Mouse (Mus musculus): ENCODE measurements around the gene Dpp8. TPM values are rescaled to one million over a fixed set of nuclear protein-coding genes. Genes with fewer than 3 reads are reported as not detected.
A peak's percentile ranks its signal among the peaks of the same experiment; 100 is the strongest.

Dpp8 gene
- total and polyA plus RNA-seq, 3 experiments = 42.2 to 61.0 (median 56.6) TPM

DNA sequence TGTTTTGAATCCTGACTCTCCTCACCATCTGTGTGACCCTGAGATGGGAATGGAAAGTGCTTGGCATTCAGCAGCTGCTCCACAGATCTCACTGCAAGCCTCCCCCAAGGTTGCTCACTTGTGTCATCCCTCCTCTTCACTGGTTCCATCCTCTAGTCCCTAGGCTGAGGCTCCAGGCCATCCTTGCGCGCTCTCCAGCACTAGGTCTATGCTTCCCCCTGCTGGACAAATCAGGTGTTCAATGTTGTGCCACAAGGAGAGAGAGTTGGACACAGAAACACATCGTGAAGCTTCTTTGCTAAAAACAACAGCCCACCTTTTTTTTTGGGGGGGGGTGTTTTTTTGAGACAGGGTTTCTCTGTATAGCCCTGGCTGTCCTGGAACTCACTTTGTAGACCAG, 88.7 kb downstream of the Dpp8 start:
- no peak for TF ChIP-seq POLR2A (IDR thresholded peaks at IDR 0.05; ENCODE audit: insufficient read depth, low read depth, low read length)
- TF ChIP-seq EP300 (IDR thresholded peaks at IDR 0.05; ENCODE audit: insufficient read depth, low read depth, low read length) = peak; percentile 74; the same call in 1 of the 2 replicates
- TF ChIP-seq CTCF (IDR thresholded peaks at IDR 0.05) = peak; percentile 77
- peak; percentile 44 to 67 for DNase-seq
- 15% methylated on average over 3 of the region's 3 CpGs for WGBS
- Histone ChIP-seq H3K79me2 (replicated peaks; ENCODE audit: control insufficient read depth, insufficient read depth, low read length) (no peaks in the 10 kb centered on the region), H3K27ac (no peak overlapping the region), H3K4me3 (no peak overlapping the region), H3K36me3 (ENCODE audit: control insufficient read depth, insufficient read depth, low read length) (no peaks in the 10 kb centered on the region), H3K4me1 (ENCODE audit: control insufficient read depth, insufficient read depth, low read length) (peaks cover 3% of the 10 kb centered on the region; the same call in 1 of the 2 replicates), H3K9ac (ENCODE audit: low read depth, low read length) (no peak overlapping the region), H3K27me3 (ENCODE audit: control insufficient read depth, insufficient read depth, low read length) (no peaks in the 10 kb centered on the region)
- intact Hi-C loops (cut with DNase I) = loop anchor here (5.0 to 10.0 kb wide), 2 partner anchors 89 to 136 kb away; partner anchors contain the start of gene Dpp8

DNA sequence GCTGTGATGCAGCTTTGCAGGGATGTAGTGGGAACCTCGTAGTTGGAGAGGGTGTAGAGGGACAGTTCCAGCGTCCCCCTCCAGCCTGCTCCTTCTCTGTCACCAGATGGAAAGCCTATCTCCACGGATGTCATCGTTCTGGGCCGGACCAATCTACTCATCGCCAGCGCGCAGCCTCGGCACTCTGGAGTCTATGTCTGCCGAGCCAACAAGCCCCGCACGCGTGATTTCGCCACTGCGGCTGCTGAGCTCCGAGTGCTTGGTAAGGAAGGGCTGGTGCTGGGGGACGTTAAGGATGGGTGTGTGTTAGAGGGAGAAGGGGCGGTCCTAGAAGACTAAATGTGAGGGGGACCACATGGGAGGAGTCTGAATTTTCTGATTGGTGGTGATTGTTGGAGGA, 90.3 kb downstream of the Dpp8 start:
- no peaks in the 10 kb centered on the region for H3K27me3 ChIP-seq (ENCODE audit: control insufficient read depth, insufficient read depth, low read length)
- TF ChIP-seq CTCF (IDR thresholded peaks at IDR 0.05) (no peak), POLR2A (IDR thresholded peaks at IDR 0.05; ENCODE audit: insufficient read depth, low read depth, low read length) (no peak), EP300 (IDR thresholded peaks at IDR 0.05; ENCODE audit: insufficient read depth, low read depth, low read length) (no peak)
- peak; percentile 26 to 41 for DNase-seq
- H3K4me3 ChIP-seq = no peak overlapping the region
- H3K9ac ChIP-seq (ENCODE audit: low read depth, low read length) = no peak overlapping the region
- 22% methylated on average over 18 of the region's 18 CpGs for WGBS
- no peaks in the 10 kb centered on the region for H3K4me1 ChIP-seq (ENCODE audit: control insufficient read depth, insufficient read depth, low read length)
- intact Hi-C loops (cut with DNase I) = loop anchor here (5.0 to 10.0 kb wide), 2 partner anchors 90 to 138 kb away; partner anchors contain the start of gene Dpp8
- H3K36me3 ChIP-seq (ENCODE audit: control insufficient read depth, insufficient read depth, low read length) = no peaks in the 10 kb centered on the region
- H3K79me2 ChIP-seq (replicated peaks; ENCODE audit: control insufficient read depth, insufficient read depth, low read length) = no peaks in the 10 kb centered on the region
- no peak overlapping the region for H3K27ac ChIP-seq

DNA sequence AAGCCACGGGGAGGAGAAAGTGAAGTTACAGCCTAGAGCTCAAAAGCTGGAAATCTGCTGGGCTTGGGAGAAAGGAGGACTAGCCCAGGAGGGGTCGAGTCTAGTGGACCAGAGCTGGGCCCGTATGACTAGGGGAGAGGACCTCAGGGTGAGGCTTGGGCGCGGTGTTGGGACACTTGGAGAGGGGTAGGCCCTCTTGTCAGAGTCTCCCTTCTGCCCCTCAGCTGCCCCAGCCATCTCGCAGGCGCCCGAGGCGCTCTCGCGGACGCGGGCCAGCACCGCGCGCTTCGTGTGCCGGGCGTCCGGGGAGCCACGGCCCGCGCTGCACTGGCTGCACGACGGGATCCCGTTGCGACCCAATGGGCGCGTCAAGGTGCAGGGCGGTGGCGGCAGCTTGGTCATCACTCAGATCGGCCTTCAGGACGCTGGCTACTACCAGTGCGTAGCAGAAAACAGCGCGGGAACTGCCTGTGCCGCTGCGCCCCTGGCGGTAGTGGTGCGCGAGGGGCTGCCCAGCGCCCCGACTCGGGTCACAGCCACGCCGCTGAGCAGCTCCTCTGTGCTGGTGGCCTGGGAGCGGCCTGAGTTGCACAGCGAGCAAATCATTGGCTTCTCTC, 91.4 kb downstream of the Dpp8 start:
- Histone ChIP-seq H3K79me2 (replicated peaks; ENCODE audit: control insufficient read depth, insufficient read depth, low read length) (no peaks in the 10 kb centered on the region), H3K9ac (ENCODE audit: low read depth, low read length) (peak overlapping the region; percentile 63), H3K27ac (no peak overlapping the region), H3K36me3 (ENCODE audit: control insufficient read depth, insufficient read depth, low read length) (no peaks in the 10 kb centered on the region), H3K27me3 (ENCODE audit: control insufficient read depth, insufficient read depth, low read length) (no peaks in the 10 kb centered on the region), H3K4me3 (peak overlapping the region; percentile 32), H3K4me1 (ENCODE audit: control insufficient read depth, insufficient read depth, low read length) (no peaks in the 10 kb centered on the region)
- peak; percentile 18 to 57 for DNase-seq
- intact Hi-C loops (cut with DNase I) = loop anchor here (5.0 to 10.0 kb wide), 2 partner anchors 91 to 139 kb away; partner anchors contain the start of gene Dpp8
- TF ChIP-seq CTCF (IDR thresholded peaks at IDR 0.05) = peak; percentile 75
- no peak for TF ChIP-seq POLR2A (IDR thresholded peaks at IDR 0.05; ENCODE audit: insufficient read depth, low read depth, low read length)
- TF ChIP-seq EP300 (IDR thresholded peaks at IDR 0.05; ENCODE audit: insufficient read depth, low read depth, low read length) = no peak
- WGBS = 10% methylated on average over 48 of the region's 48 CpGs

DNA sequence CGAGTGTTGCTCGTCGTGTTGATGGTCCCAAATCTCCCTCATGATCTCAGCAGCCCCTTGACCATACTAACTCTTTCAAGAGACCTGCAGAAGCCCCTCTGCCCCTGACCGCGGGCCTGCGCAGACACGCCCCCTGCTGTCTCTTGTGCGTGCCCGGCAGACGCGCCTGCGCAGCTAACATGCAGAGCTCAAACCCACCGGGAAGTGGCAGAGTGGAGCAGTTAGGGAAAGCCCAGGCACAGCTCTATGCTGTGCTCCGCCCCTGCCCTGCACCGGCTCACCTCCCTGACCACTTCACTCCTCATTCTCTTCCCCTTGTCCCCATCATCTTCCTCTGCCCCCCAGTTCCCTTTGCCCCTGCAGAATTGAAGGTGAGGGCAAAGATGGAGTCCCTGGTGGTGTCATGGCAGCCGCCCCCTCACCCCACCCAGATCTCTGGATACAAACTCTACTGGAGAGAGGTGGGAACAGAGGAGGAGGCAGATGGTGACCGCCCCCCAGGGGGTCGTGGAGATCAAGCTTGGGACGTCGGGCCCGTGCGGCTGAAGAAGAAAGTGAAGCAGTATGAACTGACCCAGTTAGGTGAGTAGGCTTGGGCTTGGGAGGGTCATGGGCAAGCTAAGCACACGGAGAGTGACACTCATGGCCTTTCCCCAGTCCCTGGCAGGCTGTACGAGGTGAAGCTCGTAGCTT, 96.1 kb downstream of the Dpp8 start:
- Histone ChIP-seq H3K4me3 (no peak overlapping the region), H3K79me2 (replicated peaks; ENCODE audit: control insufficient read depth, insufficient read depth, low read length) (no peaks in the 10 kb centered on the region), H3K27me3 (ENCODE audit: control insufficient read depth, insufficient read depth, low read length) (no peaks in the 10 kb centered on the region), H3K4me1 (ENCODE audit: control insufficient read depth, insufficient read depth, low read length) (no peaks in the 10 kb centered on the region), H3K27ac (no peak overlapping the region), H3K9ac (ENCODE audit: low read depth, low read length) (no peak overlapping the region), H3K36me3 (ENCODE audit: control insufficient read depth, insufficient read depth, low read length) (no peaks in the 10 kb centered on the region)
- TF ChIP-seq EP300 (IDR thresholded peaks at IDR 0.05; ENCODE audit: insufficient read depth, low read depth, low read length) = no peak
- TF ChIP-seq POLR2A (IDR thresholded peaks at IDR 0.05; ENCODE audit: insufficient read depth, low read depth, low read length) = no peak
- TF ChIP-seq CTCF (IDR thresholded peaks at IDR 0.05) = peak; percentile 44
- 28% methylated on average over 25 of the region's 25 CpGs for WGBS
- intact Hi-C loops (cut with DNase I) = loop anchor here (10.0 kb wide), 1 partner anchor 143 kb away; no protein-coding TSS in a partner anchor
- DNase-seq = peak in 1 of 2 experiments; percentile 26

DNA sequence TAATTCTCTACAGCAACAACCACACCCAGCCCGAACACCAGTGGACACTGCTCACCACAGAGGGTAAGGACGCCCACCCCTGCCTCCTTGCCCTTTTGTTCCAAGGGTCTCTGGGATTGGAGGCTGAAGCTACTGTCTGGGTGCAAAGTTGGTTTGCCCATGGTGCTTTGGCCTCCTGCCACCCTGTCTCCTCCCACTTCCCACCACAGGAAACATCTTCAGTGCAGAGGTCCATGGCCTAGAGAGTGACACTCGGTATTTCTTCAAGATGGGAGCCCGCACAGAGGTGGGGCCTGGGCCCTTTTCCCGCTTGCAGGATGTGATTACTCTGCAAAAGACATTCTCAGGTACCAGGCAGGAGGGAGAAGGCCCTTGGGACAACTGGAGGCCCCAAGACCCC, 99.5 kb downstream of the Dpp8 start:
- DNase-seq = no peak
- Histone ChIP-seq H3K9ac (ENCODE audit: low read depth, low read length) (no peak overlapping the region), H3K27me3 (ENCODE audit: control insufficient read depth, insufficient read depth, low read length) (no peaks in the 10 kb centered on the region), H3K79me2 (replicated peaks; ENCODE audit: control insufficient read depth, insufficient read depth, low read length) (no peaks in the 10 kb centered on the region), H3K36me3 (ENCODE audit: control insufficient read depth, insufficient read depth, low read length) (no peaks in the 10 kb centered on the region), H3K4me1 (ENCODE audit: control insufficient read depth, insufficient read depth, low read length) (no peaks in the 10 kb centered on the region), H3K4me3 (no peak overlapping the region), H3K27ac (no peak overlapping the region)
- WGBS = 68% methylated on average over 5 of the region's 5 CpGs
- no peak for TF ChIP-seq POLR2A (IDR thresholded peaks at IDR 0.05; ENCODE audit: insufficient read depth, low read depth, low read length)
- no peak for TF ChIP-seq CTCF (IDR thresholded peaks at IDR 0.05)
- intact Hi-C loops (cut with DNase I) = loop anchor here (2.0 kb wide), 2 partner anchors 33 to 151 kb away; no protein-coding TSS in a partner anchor

Other genes with a start within 250 kb of the Dpp8 start
- 10 to 100 TPM in 1 of 2 experiments, 1 to 10 TPM in 1; 6.8 to 10.2 TPM for gene Dennd4a, start 221.1 kb upstream of the Dpp8 start, total RNA-seq (2021)
- 4.5 and 6.0 TPM in 2 replicates for gene Dennd4a, start 221.1 kb upstream of the Dpp8 start, polyA plus RNA-seq (2012; rRNA removed)
- under 1 TPM; 0.05 to 0.10 TPM for gene Slc24a1, start 80.8 kb upstream of the Dpp8 start, total RNA-seq (2021)
- gene Slc24a1, start 80.8 kb upstream of the Dpp8 start, polyA plus RNA-seq (2012; rRNA removed) = 0.02 TPM in 1 of 2 replicates, not detected in the other
- 10 to 100 TPM; 14.0 to 15.3 TPM for gene Ints14, start 71.5 kb upstream of the Dpp8 start, total RNA-seq (2021)
- 11.0 and 20.5 TPM in 2 replicates for gene Ints14, start 71.5 kb upstream of the Dpp8 start, polyA plus RNA-seq (2012; rRNA removed)
- gene Hacd3, start 10.7 kb upstream of the Dpp8 start, total RNA-seq (2021) = 10 to 100 TPM; 17.6 to 18.9 TPM
- 11.2 and 18.2 TPM in 2 replicates for gene Hacd3, start 10.7 kb upstream of the Dpp8 start, polyA plus RNA-seq (2012; rRNA removed)
- 10 to 100 TPM; 10.2 to 12.4 TPM for gene Igdcc4, start 69.1 kb downstream of the Dpp8 start, total RNA-seq (2021)
- 7.3 and 12.0 TPM in 2 replicates for gene Igdcc4, start 69.1 kb downstream of the Dpp8 start, polyA plus RNA-seq (2012; rRNA removed)
- gene Igdcc3, start 108.8 kb downstream of the Dpp8 start, total RNA-seq (2021) = under 1 TPM; 0.07 to 0.10 TPM
- 0.12 and 0.16 TPM in 2 replicates for gene Igdcc3, start 108.8 kb downstream of the Dpp8 start, polyA plus RNA-seq (2012; rRNA removed)
- gene Parp16, start 162.9 kb downstream of the Dpp8 start, total RNA-seq (2021) = 1 to 10 TPM; 2.6 to 3.1 TPM
- gene Parp16, start 162.9 kb downstream of the Dpp8 start, polyA plus RNA-seq (2012; rRNA removed) = 3.7 and 4.8 TPM in 2 replicates
- 1 to 10 TPM; 3.0 to 4.8 TPM for gene Cilp, start 232.8 kb downstream of the Dpp8 start, total RNA-seq (2021)
- gene Cilp, start 232.8 kb downstream of the Dpp8 start, polyA plus RNA-seq (2012; rRNA removed) = 4.8 and 10.1 TPM in 2 replicates